Mouse (Mus musculus) G1E (cell line): Measurements from ENCODE around the gene Rin3.

Experiments used
- CTCF ChIP-seq: IDR thresholded peaks from 2 replicates; pipeline ENCODE4 v1.5.1; 2012; ENCODE audit warnings: low read depth, low read length, inconsistent platforms, mixed read lengths
- GATA1 ChIP-seq: IDR thresholded peaks from 2 replicates; pipeline ENCODE4 v1.6.1; 2012; ENCODE audit warnings: borderline replicate concordance, low read length, inconsistent platforms, mixed read lengths

DNA sequence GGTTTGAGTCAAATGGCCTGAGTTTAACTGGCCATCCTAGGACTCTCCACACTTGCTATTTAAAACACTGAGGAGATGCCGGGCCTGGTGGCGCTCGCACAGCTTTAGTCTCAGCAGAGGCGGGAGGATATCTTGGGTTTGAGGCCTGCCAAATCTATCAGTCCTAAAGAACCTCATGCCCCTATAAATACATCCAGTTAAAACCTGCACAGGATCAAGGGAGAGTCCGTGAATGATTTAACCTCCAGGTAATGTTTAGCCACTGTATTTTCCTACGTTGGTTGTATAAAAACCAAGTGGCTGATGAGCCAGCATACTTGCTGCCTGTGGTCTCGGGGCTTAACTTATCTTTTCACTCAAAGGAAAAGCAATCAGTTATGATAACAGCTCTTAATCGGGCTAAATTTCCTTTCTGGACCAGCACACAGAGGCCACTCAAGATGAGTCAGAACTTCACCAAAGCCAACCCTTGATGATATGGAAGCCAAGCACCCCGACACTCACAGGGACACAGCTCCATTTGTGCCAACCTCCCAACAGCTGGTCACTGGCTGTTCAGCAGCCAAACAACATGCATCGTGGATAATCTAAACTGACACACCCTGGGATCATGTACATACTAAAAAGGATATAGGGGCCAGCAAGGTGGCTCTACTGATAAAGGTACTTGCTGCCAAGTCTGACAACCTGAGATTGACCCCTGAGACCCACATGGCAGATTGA lies 137.5 kb downstream of the Rin3 start:
- no peak for TF ChIP-seq CTCF
- TF ChIP-seq GATA1: no peak
